In the genomic region with DNA sequence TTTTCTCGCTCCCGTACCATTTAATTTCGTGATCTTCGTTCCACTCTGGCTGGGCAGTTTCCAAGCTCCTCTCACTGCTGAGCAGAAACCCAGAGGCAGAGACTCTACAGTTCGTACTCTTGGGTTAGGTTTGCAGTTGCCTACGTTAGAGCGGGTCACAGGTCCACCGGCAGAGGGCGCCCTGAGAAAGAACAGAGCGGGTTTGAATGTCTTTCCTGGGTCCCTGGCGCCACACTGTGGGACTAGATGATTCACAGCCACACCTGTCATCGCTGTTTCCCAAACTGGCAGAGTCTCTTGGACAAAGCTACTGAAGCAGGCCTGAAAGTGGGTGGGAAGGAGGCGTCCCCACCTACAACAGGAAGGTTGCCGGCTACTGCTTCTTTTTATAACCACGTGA, we compare ENCODE assay signal across 8 mouse cellular contexts.
DNase-seq lines count a peak whose midpoint lies in the region; ATAC-seq and TF ChIP-seq lines count a peak whose summit lies in the region.

No protein-coding gene starts in this region.

- H3K36me3 ChIP-seq in heart, embryonic 16.5 days (ENCODE audit: control insufficient read depth, insufficient read depth) = no peaks in the 10 kb centered on the region
- H3K36me3 ChIP-seq in lung, embryonic 14.5 days (ENCODE audit: insufficient read depth) = no peaks in the 10 kb centered on the region

- H3K27ac ChIP-seq in embryonic fibroblast, embryonic 13.5 days (ENCODE audit: insufficient read depth, low read length) = no peak overlapping the region
- H3K27ac ChIP-seq in heart, embryonic 16.5 days (ENCODE audit: low read length) = no peak overlapping the region
- H3K27ac ChIP-seq in lung, embryonic 14.5 days (ENCODE audit: low read depth) = no peak overlapping the region

- peak; percentile 63; the same call in 1 of the 2 replicates for ATAC-seq in heart, embryonic 16.5 days (replicated peaks; ENCODE audit: extremely low read depth, insufficient read depth, low FRiP score)
- peak; percentile 56; the same call in 1 of the 2 replicates for ATAC-seq in lung, embryonic 14.5 days (ENCODE audit: insufficient read depth)

- no peak for TF ChIP-seq POLR2A in embryonic fibroblast, embryonic 13.5 days (IDR thresholded peaks at IDR 0.05; ENCODE audit: low read depth, low read length)

- peak; percentile 77; the same call in 1 of the 2 replicates for TF ChIP-seq CTCF in embryonic fibroblast, embryonic 13.5 days (IDR thresholded peaks at IDR 0.05; ENCODE audit: borderline replicate concordance, insufficient read depth, low read length)
- TF ChIP-seq CTCF in lung, embryonic 14.5 days (IDR thresholded peaks at IDR 0.05; ENCODE audit: low read depth) = peak; percentile 91

- peaks cover 94% of the 10 kb centered on the region for H3K27me3 ChIP-seq in heart, embryonic 16.5 days (ENCODE audit: control insufficient read depth, insufficient read depth, low read length)
- peaks cover 87% of the 10 kb centered on the region for H3K27me3 ChIP-seq in lung, embryonic 14.5 days (ENCODE audit: insufficient read depth, low read length)

- no peaks in the 10 kb centered on the region for H3K4me1 ChIP-seq in embryonic fibroblast, embryonic 13.5 days (ENCODE audit: control insufficient read depth, insufficient read depth, low read length)
- no peaks in the 10 kb centered on the region; the same call in 1 of the 2 replicates for H3K4me1 ChIP-seq in heart, embryonic 16.5 days (ENCODE audit: control insufficient read depth, insufficient read depth, low read length)
- H3K4me1 ChIP-seq in lung, embryonic 14.5 days (ENCODE audit: insufficient read depth) = no peaks in the 10 kb centered on the region

- H3K4me2 ChIP-seq in heart, embryonic 16.5 days (ENCODE audit: low read depth, low read length) = no peak overlapping the region
- H3K4me2 ChIP-seq in lung, embryonic 14.5 days = no peak overlapping the region

- no peak overlapping the region for H3K9ac ChIP-seq in heart, embryonic 16.5 days (ENCODE audit: low read length)
- no peak overlapping the region for H3K9ac ChIP-seq in lung, embryonic 14.5 days

- H3K4me3 ChIP-seq in embryonic fibroblast, embryonic 13.5 days (ENCODE audit: insufficient read depth, low read length) = no peak overlapping the region
- H3K4me3 ChIP-seq in heart, embryonic 16.5 days (ENCODE audit: low read length) = no peak overlapping the region
- no peak overlapping the region for H3K4me3 ChIP-seq in lung, embryonic 14.5 days (ENCODE audit: low read depth, low read length)

- peak; percentile 77 for DNase-seq in CD4-positive, CD25-positive, alpha-beta regulatory T cell, adult 2 months (ENCODE audit: low read depth, low spot score)
- DNase-seq in adrenal gland, postnatal 4 days (ENCODE audit: low spot score in 2 of 2) = peak; percentile 55 to 71
- DNase-seq in large intestine, adult 2 months (ENCODE audit: low read depth, low spot score) = peak; percentile 38
- peak; percentile 86 for DNase-seq in lung, embryonic 14.5 days
- DNase-seq in ovary, postnatal 36 days (ENCODE audit: low spot score) = peak; percentile 70
- DNase-seq in thymus, postnatal 25 days = peak; percentile 78

- H3K9me3 ChIP-seq in heart, embryonic 16.5 days (replicated peaks; ENCODE audit: control insufficient read depth, low read length) = no peaks in the 10 kb centered on the region
- no peaks in the 10 kb centered on the region for H3K9me3 ChIP-seq in lung, embryonic 14.5 days (ENCODE audit: low read depth, low read length)

- WGBS in heart, embryonic 16.5 days = 2% methylated on average over 15 of the region's 15 CpGs
- 2% methylated on average over 15 of the region's 15 CpGs for WGBS in large intestine, adult 2 months
- WGBS in lung, embryonic 14.5 days = 1% methylated on average over 15 of the region's 15 CpGs
